10 mouse cellular contexts compared by ENCODE assay signal in the genomic region with DNA sequence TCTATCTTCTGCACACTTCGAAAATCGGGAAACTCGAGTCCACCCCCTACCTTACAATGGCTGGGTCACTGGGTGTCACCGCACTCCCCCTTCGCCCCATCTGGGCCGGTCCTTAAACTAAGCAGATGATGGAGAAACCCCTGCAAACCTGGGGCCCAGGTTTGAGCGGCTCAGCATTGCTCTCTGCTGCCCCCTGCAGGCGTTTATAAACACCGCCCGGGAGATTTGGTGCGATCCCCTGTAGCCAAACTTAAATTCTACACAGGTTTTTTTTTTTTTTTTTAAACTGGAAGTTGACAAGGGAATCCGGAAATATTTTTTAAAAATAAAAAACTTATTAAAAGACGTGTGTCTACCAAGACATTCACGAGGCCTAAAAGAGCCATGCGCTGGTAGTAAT. TPM values are rescaled to one million over a fixed set of nuclear protein-coding genes. Genes with fewer than 3 reads are reported as not detected.
A peak's percentile ranks its signal among the peaks of the same experiment; 100 is the strongest.
DNase-seq lines count a peak whose midpoint lies in the region; ATAC-seq lines count a peak whose summit lies in the region.
"Had no signal": no experiment of that assay in that cellular context is flagged by ENCODE, and none has a peak within 500 bp of the region (broad histone marks: within the 10 kb centered on the region; RNA-seq: fewer than 3 reads in every experiment).

No protein-coding gene starts in this region.

- H3K9me3 ChIP-seq in midbrain, embryonic 10.5 days (replicated peaks), result no peaks in the 10 kb centered on the region
- no peaks in the 10 kb centered on the region for H3K9me3 ChIP-seq in midbrain, embryonic 16.5 days (replicated peaks; ENCODE audit: control insufficient read depth, low read length, poor library complexity, severe bottlenecking)
- no peaks in the 10 kb centered on the region for H3K9me3 ChIP-seq in hindbrain, embryonic 15.5 days
- no peaks in the 10 kb centered on the region for H3K9me3 ChIP-seq in midbrain, embryonic 15.5 days
- H3K9me3 ChIP-seq: heart, embryonic 15.5 days had no signal

- H3K27me3 ChIP-seq in midbrain, embryonic 10.5 days (ENCODE audit: low read depth, poor library complexity, severe bottlenecking), result no peaks in the 10 kb centered on the region
- no peaks in the 10 kb centered on the region for H3K27me3 ChIP-seq in midbrain, embryonic 16.5 days (ENCODE audit: control insufficient read depth, insufficient read depth, low read depth, low read length)
- no peaks in the 10 kb centered on the region for H3K27me3 ChIP-seq in hindbrain, embryonic 15.5 days
- no peaks in the 10 kb centered on the region for H3K27me3 ChIP-seq in midbrain, embryonic 15.5 days (replicated peaks)

- peaks cover 5% of the 10 kb centered on the region; the same call in 1 of the 2 replicates for H3K4me1 ChIP-seq in midbrain, embryonic 10.5 days
- peaks cover 6% of the 10 kb centered on the region for H3K4me1 ChIP-seq in midbrain, embryonic 16.5 days (ENCODE audit: control insufficient read depth, insufficient read depth, low read length)
- peaks cover 16% of the 10 kb centered on the region for H3K4me1 ChIP-seq in hindbrain, embryonic 15.5 days (replicated peaks)
- H3K4me1 ChIP-seq in midbrain, embryonic 15.5 days, result peaks cover 16% of the 10 kb centered on the region
- H3K4me1 ChIP-seq: heart, embryonic 15.5 days had no signal

- WGBS in midbrain, embryonic 10.5 days, result 13% methylated on average over 15 of the region's 15 CpGs
- WGBS in midbrain, embryonic 16.5 days, result 10% methylated on average over 15 of the region's 15 CpGs
- WGBS in hindbrain, embryonic 15.5 days, result 17% methylated on average over 15 of the region's 15 CpGs
- WGBS in midbrain, embryonic 15.5 days, result 13% methylated on average over 15 of the region's 15 CpGs

- H3K27ac ChIP-seq in midbrain, embryonic 10.5 days (replicated peaks), result no peak overlapping the region
- H3K27ac ChIP-seq in midbrain, embryonic 16.5 days (ENCODE audit: low read length), result no peak overlapping the region
- no peak overlapping the region for H3K27ac ChIP-seq in hindbrain, embryonic 15.5 days (replicated peaks)
- H3K27ac ChIP-seq in midbrain, embryonic 15.5 days, result no peak overlapping the region
- H3K27ac ChIP-seq: heart, embryonic 15.5 days had no signal

- no peak for ATAC-seq in midbrain, embryonic 16.5 days
- ATAC-seq in hindbrain, embryonic 15.5 days (ENCODE audit: low FRiP score, low read depth), result 0 out of 2 replicates have a peak, but pooled peaks have one; percentile 49
- ATAC-seq in midbrain, embryonic 15.5 days (replicated peaks), result peak; percentile 42; the same call in 1 of the 2 replicates

- no peak overlapping the region for H3K4me2 ChIP-seq in midbrain, embryonic 16.5 days (ENCODE audit: low read length)
- no peak overlapping the region for H3K4me2 ChIP-seq in hindbrain, embryonic 15.5 days
- H3K4me2 ChIP-seq in midbrain, embryonic 15.5 days, result no peak overlapping the region
- H3K4me2 ChIP-seq: heart, embryonic 15.5 days had no signal

- no peak overlapping the region for H3K4me3 ChIP-seq in midbrain, embryonic 10.5 days
- no peak overlapping the region for H3K4me3 ChIP-seq in midbrain, embryonic 16.5 days (ENCODE audit: low read depth, low read length)
- no peak overlapping the region for H3K4me3 ChIP-seq in hindbrain, embryonic 15.5 days
- no peak overlapping the region for H3K4me3 ChIP-seq in midbrain, embryonic 15.5 days
- H3K4me3 ChIP-seq: heart, embryonic 15.5 days had no signal

- H3K9ac ChIP-seq in midbrain, embryonic 16.5 days (ENCODE audit: low read depth, low read length), result no peak overlapping the region
- no peak overlapping the region for H3K9ac ChIP-seq in hindbrain, embryonic 15.5 days
- no peak overlapping the region for H3K9ac ChIP-seq in midbrain, embryonic 15.5 days
- H3K9ac ChIP-seq: heart, embryonic 15.5 days had no signal

- peaks cover 47% of the 10 kb centered on the region for H3K36me3 ChIP-seq in midbrain, embryonic 10.5 days
- peaks cover 13% of the 10 kb centered on the region for H3K36me3 ChIP-seq in midbrain, embryonic 16.5 days (ENCODE audit: control insufficient read depth, insufficient read depth, low read length)
- H3K36me3 ChIP-seq in hindbrain, embryonic 15.5 days, result peaks cover 15% of the 10 kb centered on the region
- 0 out of 2 replicates have a peak, but pooled peaks cover 8% of the 10 kb centered on the region for H3K36me3 ChIP-seq in midbrain, embryonic 15.5 days (replicated peaks)
- H3K36me3 ChIP-seq: G1E; heart, embryonic 15.5 days had no signal

- DNase-seq in cerebellum, postnatal 14 days, result peak; percentile 74 to 77
- DNase-seq in cerebellum, adult 8-10 months, result no peak
- DNase-seq in midbrain, embryonic 10.5 days (ENCODE audit: low spot score), result peak; percentile 59
- DNase-seq in c-Kit-positive CD71-positive TER-119-positive erythroid progenitor cells, embryonic 14.5 days (ENCODE audit: low spot score), result peak; percentile 19
- DNase-seq in spleen, adult 12 weeks (ENCODE audit: low spot score), result no peak

RNA-seq across cellular contexts. Expression of gene Hspb8, which starts 53.3 kb away (rescaled TPM):
- 6.9 and 7.5 TPM in 2 replicates for polyA plus RNA-seq in midbrain, embryonic 10.5 days (2016; fragmentation: Nextera tagmentation; extraction: Ambion mirVana)
- 3.7 and 4.2 TPM in 2 replicates for polyA plus RNA-seq in midbrain, embryonic 16.5 days (2015; fragmentation: Nextera tagmentation; extraction: Ambion mirVana)
- polyA plus RNA-seq in hindbrain, embryonic 15.5 days (2015; fragmentation: Nextera tagmentation; extraction: Ambion mirVana), result 6.7 and 8.7 TPM in 2 replicates
- 3.9 and 5.2 TPM in 2 replicates for polyA plus RNA-seq in midbrain, embryonic 15.5 days (2015; fragmentation: Nextera tagmentation; extraction: Ambion mirVana)
- polyA plus RNA-seq: G1E had no signal

Comparison
In these comparisons a context has a peak if more than half of its experiments do, and no peak if none do; other contexts are left out.
1. DNase-seq: peak in cerebellum, postnatal 14 days (2 of 2), midbrain, embryonic 10.5 days (single experiment) and c-Kit-positive CD71-positive TER-119-positive erythroid progenitor cells, embryonic 14.5 days (single experiment); none in cerebellum, adult 8-10 months (single experiment) and spleen, adult 12 weeks (single experiment).